Mouse (Mus musculus) ES-Bruce4 (cell line): ENCODE results near the gene Evc2. TPM values are rescaled to one million over a fixed set of nuclear protein-coding genes. Genes with fewer than 3 reads are reported as not detected.

Experiments
- H3K27ac ChIP-seq: 2 replicates; pipeline ENCODE4 v1.5.1; 2012; ENCODE audit warnings: low read length, inconsistent platforms; ENCODE audit not compliant: insufficient read depth
- H3K27me3 ChIP-seq: 2 replicates; pipeline ENCODE4 v1.6.1; 2012; ENCODE audit warnings: mild to moderate bottlenecking, low read length, inconsistent platforms; ENCODE audit not compliant: control insufficient read depth, poor library complexity, insufficient read depth, severe bottlenecking
- H3K36me3 ChIP-seq: 2 replicates; pipeline ENCODE4 v1.6.1; 2012; ENCODE audit warnings: inconsistent platforms, mild to moderate bottlenecking, low read length, moderate library complexity; ENCODE audit not compliant: control insufficient read depth, poor library complexity, insufficient read depth, severe bottlenecking
- H3K4me1 ChIP-seq: one replicate; pipeline ENCODE4 v1.8.1; 2011; ENCODE audit warnings: low read length; ENCODE audit not compliant: control insufficient read depth, insufficient read depth
- H3K4me3 ChIP-seq: 2 replicates; pipeline ENCODE4 v1.5.1; 2011; ENCODE audit warnings: low read depth, mild to moderate bottlenecking, low read length
- H3K9ac ChIP-seq: 2 replicates; pipeline ENCODE4 v1.6.1; 2012; ENCODE audit warnings: low read depth, mild to moderate bottlenecking, inconsistent platforms; ENCODE audit not compliant: poor library complexity, severe bottlenecking
- H3K9me3 ChIP-seq: replicated peaks from 2 replicates; pipeline ENCODE4 v1.6.1; 2012; ENCODE audit warnings: mild to moderate bottlenecking, low read length, inconsistent platforms; ENCODE audit not compliant: control insufficient read depth, poor library complexity, insufficient read depth, severe bottlenecking
- CTCF ChIP-seq: IDR thresholded peaks from one replicate; pipeline ENCODE4 v1.8.1; 2011; ENCODE audit warnings: low read depth, low read length
- EP300 ChIP-seq: IDR thresholded peaks from 2 replicates; pipeline ENCODE4 v1.6.1; 2011; ENCODE audit warnings: low read depth, low read length; ENCODE audit not compliant: insufficient read depth
- POLR2A ChIP-seq: IDR thresholded peaks from one replicate; pipeline ENCODE4 v1.8.1; 2011; ENCODE audit warnings: low read length; ENCODE audit not compliant: insufficient read depth
- polyA plus RNA-seq: library from polyadenylated mRNA; stranded (reverse); fragments of >200 nt; gene quantifications from 2 replicates; pipeline ENCODE4 v1.2.4, GENCODE M21; 2011; ENCODE audit warnings: low read depth; ENCODE audit not compliant: missing spikeins, insufficient read depth, insufficient read length

The Evc2 gene
- polyA plus RNA-seq, 1 experiment = 15.8 TPM

DNA sequence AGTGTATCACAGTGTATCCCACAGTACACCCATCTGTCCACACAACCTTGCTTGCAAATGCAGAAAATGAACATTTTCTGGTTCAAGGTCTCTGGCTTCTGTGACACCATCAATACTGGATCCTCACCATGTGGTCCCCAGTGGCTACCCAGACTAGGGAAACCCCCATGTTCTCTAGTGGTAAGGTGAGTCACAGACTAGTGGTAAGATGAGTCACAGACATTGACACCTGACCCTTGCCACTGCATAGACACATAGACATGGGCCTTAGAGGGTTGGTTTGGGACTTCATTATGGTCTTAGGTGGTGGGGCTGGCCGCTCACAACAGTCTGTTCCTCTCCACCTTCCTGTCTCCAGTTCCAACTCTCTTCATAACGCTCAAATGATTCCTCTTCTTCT, 104.5 kb downstream of the Evc2 start:
- no peak overlapping the region for H3K4me3 ChIP-seq
- H3K4me1 ChIP-seq = no peaks in the 10 kb centered on the region
- no peaks in the 10 kb centered on the region for H3K36me3 ChIP-seq
- TF ChIP-seq CTCF (no peak), POLR2A (no peak), EP300 (no peak)
- no peaks in the 10 kb centered on the region; the same call in 1 of the 2 replicates for H3K9me3 ChIP-seq
- H3K9ac ChIP-seq = no peak overlapping the region
- no peak overlapping the region for H3K27ac ChIP-seq
- H3K27me3 ChIP-seq = no peaks in the 10 kb centered on the region

DNA sequence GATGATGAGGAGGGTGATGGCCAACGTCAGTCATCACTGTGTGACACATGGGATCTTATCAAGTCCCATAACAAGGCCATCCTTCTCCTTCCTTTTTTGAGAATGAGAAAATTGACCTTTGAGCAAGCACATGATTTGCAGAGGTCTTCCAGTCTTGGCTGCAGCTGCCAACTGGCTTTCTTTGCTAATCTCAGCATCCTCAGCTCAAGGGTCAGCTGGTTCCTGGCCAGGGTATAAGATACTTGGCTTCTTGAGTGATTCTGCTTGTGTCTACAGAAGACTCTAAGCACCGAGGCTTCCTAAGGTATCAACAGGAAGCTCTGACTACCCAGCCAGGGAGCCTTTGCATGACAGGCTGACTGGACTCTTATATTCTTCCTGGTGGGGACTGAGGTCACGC, 109.2 kb downstream of the Evc2 start:
- no peak for TF ChIP-seq EP300
- no peak for TF ChIP-seq CTCF
- no peak for TF ChIP-seq POLR2A
- no peaks in the 10 kb centered on the region for H3K27me3 ChIP-seq
- no peak overlapping the region for H3K27ac ChIP-seq
- H3K4me3 ChIP-seq = no peak overlapping the region
- no peak overlapping the region for H3K9ac ChIP-seq
- H3K36me3 ChIP-seq = no peaks in the 10 kb centered on the region
- H3K9me3 ChIP-seq = no peaks in the 10 kb centered on the region; the same call in 1 of the 2 replicates
- no peaks in the 10 kb centered on the region for H3K4me1 ChIP-seq

DNA sequence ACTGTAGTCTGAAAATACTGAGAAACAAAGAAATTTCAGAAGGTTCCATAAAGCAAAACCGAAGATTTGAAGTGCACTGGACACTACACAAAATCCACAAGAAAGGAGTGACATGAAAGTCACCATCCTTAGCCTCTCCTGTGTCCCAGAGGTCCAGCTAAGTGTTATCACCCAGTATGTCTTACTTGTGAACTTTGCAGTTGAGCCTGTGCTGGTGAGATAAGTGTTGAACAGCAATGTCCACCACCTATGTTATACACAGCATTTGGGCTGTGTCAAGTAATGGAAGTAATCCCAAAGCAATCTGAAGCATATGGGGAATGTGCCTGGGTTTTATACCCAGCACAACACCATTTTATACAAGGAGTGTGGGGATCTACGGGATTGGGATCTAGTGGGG, 118.3 kb downstream of the Evc2 start:
- Histone ChIP-seq H3K9ac (no peak overlapping the region), H3K36me3 (no peaks in the 10 kb centered on the region), H3K27ac (no peak overlapping the region), H3K9me3 (no peaks in the 10 kb centered on the region), H3K27me3 (no peaks in the 10 kb centered on the region), H3K4me3 (no peak overlapping the region), H3K4me1 (no peaks in the 10 kb centered on the region)
- TF ChIP-seq EP300 (no peak), CTCF (no peak), POLR2A (no peak)

DNA sequence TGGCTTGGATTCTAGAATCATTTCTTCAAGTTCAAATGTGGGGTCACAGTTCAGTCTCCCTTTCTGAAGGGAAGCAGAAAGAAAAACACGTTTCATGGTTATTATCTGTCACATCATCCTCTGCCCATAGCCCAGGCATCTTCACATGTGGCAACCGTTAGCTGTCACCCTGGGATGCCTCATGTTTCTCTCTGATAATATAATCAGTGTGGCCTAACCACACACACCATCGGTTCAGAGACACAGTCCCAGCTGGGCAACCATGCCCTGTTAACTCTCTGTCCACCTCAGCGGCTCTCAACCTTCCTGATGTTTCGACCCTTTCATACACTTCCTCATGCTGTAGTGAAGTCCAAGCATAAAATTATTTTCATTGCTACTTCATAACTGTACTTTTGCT, 118.9 kb downstream of the Evc2 start:
- no peaks in the 10 kb centered on the region for H3K9me3 ChIP-seq
- no peak overlapping the region for H3K9ac ChIP-seq
- no peak overlapping the region for H3K4me3 ChIP-seq
- H3K36me3 ChIP-seq = no peaks in the 10 kb centered on the region
- no peaks in the 10 kb centered on the region for H3K27me3 ChIP-seq
- TF ChIP-seq POLR2A = no peak
- TF ChIP-seq EP300 = no peak
- no peak for TF ChIP-seq CTCF
- H3K4me1 ChIP-seq = no peaks in the 10 kb centered on the region
- no peak overlapping the region for H3K27ac ChIP-seq

DNA sequence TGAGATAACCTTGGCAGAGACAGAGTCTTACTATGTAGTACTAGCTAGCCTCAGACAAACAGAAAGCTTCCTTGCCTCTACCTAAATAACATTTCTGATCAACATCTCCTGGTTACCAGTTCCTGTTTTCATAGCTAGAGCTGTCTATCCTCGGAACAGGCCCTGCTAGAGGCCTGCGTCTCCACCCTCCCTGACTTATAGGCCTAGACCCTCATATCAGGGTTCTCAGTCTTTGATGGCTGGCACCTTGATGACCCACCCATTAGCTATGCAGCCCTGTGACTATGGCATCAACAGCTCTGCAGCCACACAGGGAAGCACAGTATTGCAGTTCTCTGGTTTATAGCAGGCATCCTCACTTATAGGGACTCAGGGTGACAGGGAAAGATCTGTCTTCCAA, 119.5 kb downstream of the Evc2 start:
- Histone ChIP-seq H3K9me3 (no peaks in the 10 kb centered on the region), H3K4me3 (no peak overlapping the region), H3K27ac (no peak overlapping the region), H3K27me3 (no peaks in the 10 kb centered on the region), H3K36me3 (no peaks in the 10 kb centered on the region), H3K9ac (no peak overlapping the region), H3K4me1 (no peaks in the 10 kb centered on the region)
- TF ChIP-seq EP300 (no peak), CTCF (no peak), POLR2A (no peak)

DNA sequence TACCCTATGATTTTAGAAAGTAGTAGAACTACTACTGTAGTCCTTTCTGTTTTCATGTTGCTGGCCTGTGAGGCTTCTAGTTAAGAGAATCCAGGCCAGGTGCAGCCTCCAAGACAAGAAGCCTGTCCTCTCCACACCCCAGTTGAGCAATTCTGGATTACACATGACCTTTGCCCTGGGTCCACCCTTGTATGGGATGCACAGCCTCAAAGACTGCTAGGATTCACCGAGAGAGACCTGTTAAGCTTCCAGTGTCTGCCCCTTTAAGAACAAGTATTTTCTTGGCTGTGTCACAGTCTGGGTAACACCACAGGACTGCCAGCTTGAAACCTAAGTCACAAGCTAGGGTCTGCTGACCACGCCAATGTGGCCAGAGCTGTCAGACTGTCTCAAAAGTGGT, 119.9 kb downstream of the Evc2 start:
- no peaks in the 10 kb centered on the region for H3K36me3 ChIP-seq
- H3K4me1 ChIP-seq = no peaks in the 10 kb centered on the region
- no peak overlapping the region for H3K9ac ChIP-seq
- no peak overlapping the region for H3K4me3 ChIP-seq
- TF ChIP-seq CTCF = no peak
- TF ChIP-seq EP300 = no peak
- TF ChIP-seq POLR2A = no peak
- H3K9me3 ChIP-seq = no peaks in the 10 kb centered on the region
- H3K27ac ChIP-seq = no peak overlapping the region
- no peaks in the 10 kb centered on the region for H3K27me3 ChIP-seq
